In the genomic region with DNA sequence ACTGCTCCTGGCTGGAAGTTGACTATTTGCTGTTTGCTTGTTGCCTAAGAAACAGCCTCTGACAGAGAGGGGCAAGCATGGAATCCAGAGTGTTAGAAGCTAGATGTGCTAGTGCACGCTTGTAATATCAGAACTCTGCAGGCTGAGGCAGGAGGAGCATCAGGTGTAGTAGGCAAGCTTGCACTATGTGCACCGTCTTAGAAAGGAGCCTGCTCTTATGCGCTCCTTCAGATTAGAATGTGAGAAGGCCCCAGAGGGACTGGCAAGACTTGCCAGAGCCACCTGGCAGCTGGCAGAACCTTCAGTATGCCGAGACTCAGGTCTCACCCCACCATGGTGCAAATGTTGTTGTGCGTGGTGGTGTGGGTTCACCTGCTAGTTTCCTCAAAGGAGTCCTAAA, we compare ENCODE assay signal across 11 mouse cellular contexts. TPM values are rescaled to one million over a fixed set of nuclear protein-coding genes. Genes with fewer than 3 reads are reported as not detected.
A peak's percentile ranks its signal among the peaks of the same experiment; 100 is the strongest.
DNase-seq lines count a peak whose midpoint lies in the region; ATAC-seq and TF ChIP-seq lines count a peak whose summit lies in the region.
"Had no signal": no experiment of that assay in that cellular context is flagged by ENCODE, and none has a peak within 500 bp of the region (broad histone marks: within the 10 kb centered on the region; RNA-seq: fewer than 3 reads in every experiment).

No protein-coding gene starts in this region.

- H3K9ac ChIP-seq in kidney, postnatal 0 days (ENCODE audit: low read depth, low read length) = no peak overlapping the region
- H3K9ac ChIP-seq in embryonic facial prominence, embryonic 12.5 days = no peak overlapping the region
- H3K9ac ChIP-seq in limb, embryonic 14.5 days (ENCODE audit: low read depth, low read length, severe bottlenecking) = no peak overlapping the region
- H3K9ac ChIP-seq in stomach, postnatal 0 days (ENCODE audit: low read length) = no peak overlapping the region

- no peaks in the 10 kb centered on the region for H3K27me3 ChIP-seq in kidney, postnatal 0 days (ENCODE audit: insufficient read depth, low read length)
- no peaks in the 10 kb centered on the region for H3K27me3 ChIP-seq in embryonic facial prominence, embryonic 12.5 days
- H3K27me3 ChIP-seq in limb, embryonic 14.5 days (ENCODE audit: control insufficient read depth, insufficient read depth, low read length) = no peaks in the 10 kb centered on the region
- H3K27me3 ChIP-seq in stomach, postnatal 0 days (ENCODE audit: control insufficient read depth, insufficient read depth, low read length) = no peaks in the 10 kb centered on the region
- H3K27me3 ChIP-seq: Patski had no signal

- H3K9me3 ChIP-seq in kidney, postnatal 0 days (replicated peaks; ENCODE audit: low read length) = no peaks in the 10 kb centered on the region
- H3K9me3 ChIP-seq in embryonic facial prominence, embryonic 12.5 days = no peaks in the 10 kb centered on the region
- no peaks in the 10 kb centered on the region for H3K9me3 ChIP-seq in limb, embryonic 14.5 days (ENCODE audit: control insufficient read depth, low read length)
- no peaks in the 10 kb centered on the region for H3K9me3 ChIP-seq in stomach, postnatal 0 days (ENCODE audit: control insufficient read depth, low read length)

- H3K36me3 ChIP-seq in kidney, postnatal 0 days (ENCODE audit: insufficient read depth, low read length) = peaks cover 10% of the 10 kb centered on the region; the same call in 1 of the 2 replicates
- peaks cover 29% of the 10 kb centered on the region for H3K36me3 ChIP-seq in embryonic facial prominence, embryonic 12.5 days
- H3K36me3 ChIP-seq in limb, embryonic 14.5 days (ENCODE audit: control insufficient read depth, insufficient read depth, low read length) = peaks cover 33% of the 10 kb centered on the region
- H3K36me3 ChIP-seq in stomach, postnatal 0 days (ENCODE audit: control insufficient read depth, insufficient read depth, low read length) = peaks cover 9% of the 10 kb centered on the region

- DNase-seq in kidney, postnatal 0 days (ENCODE audit: low spot score) = no peak
- DNase-seq in kidney, postnatal 14 days = no peak
- DNase-seq in limb, embryonic 14.5 days (ENCODE audit: low spot score) = no peak
- DNase-seq in stomach, postnatal 0 days (ENCODE audit: low spot score) = no peak
- no peak for DNase-seq in right cerebral cortex, postnatal 4 days
- DNase-seq in gastrocnemius, adult 18-20 months (ENCODE audit: low spot score) = no peak

- ATAC-seq in kidney, postnatal 0 days (replicated peaks; ENCODE audit: low FRiP score, low read depth) = no peak
- ATAC-seq in embryonic facial prominence, embryonic 12.5 days (ENCODE audit: insufficient number of reproducible peaks, insufficient read depth, low FRiP score, low TSS enrichment) = no peak
- ATAC-seq in limb, embryonic 14.5 days (ENCODE audit: low FRiP score, low read depth) = no peak
- ATAC-seq in stomach, postnatal 0 days (ENCODE audit: low FRiP score, low TSS enrichment) = no peak
- ATAC-seq: hindbrain, embryonic 16.5 days; Patski had no signal

- no peak for TF ChIP-seq POLR2A in limb, embryonic 14.5 days (IDR thresholded peaks at IDR 0.05; ENCODE audit: borderline replicate concordance, extremely low read depth, insufficient read depth, insufficient read length)

- H3K4me3 ChIP-seq in kidney, postnatal 0 days (replicated peaks; ENCODE audit: low read depth, low read length) = no peak overlapping the region
- H3K4me3 ChIP-seq in embryonic facial prominence, embryonic 12.5 days = no peak overlapping the region
- no peak overlapping the region for H3K4me3 ChIP-seq in limb, embryonic 14.5 days (replicated peaks; ENCODE audit: low read length)
- no peak overlapping the region for H3K4me3 ChIP-seq in stomach, postnatal 0 days (ENCODE audit: low read depth, low read length)

- no peak overlapping the region for H3K27ac ChIP-seq in kidney, postnatal 0 days
- H3K27ac ChIP-seq in embryonic facial prominence, embryonic 12.5 days = no peak overlapping the region
- H3K27ac ChIP-seq in limb, embryonic 14.5 days (replicated peaks; ENCODE audit: low read depth, low read length) = no peak overlapping the region
- no peak overlapping the region for H3K27ac ChIP-seq in stomach, postnatal 0 days (replicated peaks)

- TF ChIP-seq CTCF in kidney, postnatal 0 days (IDR thresholded peaks at IDR 0.05; ENCODE audit: low read depth) = no peak
- no peak for TF ChIP-seq CTCF in stomach, postnatal 0 days (IDR thresholded peaks at IDR 0.05; ENCODE audit: low read depth)

- TF ChIP-seq EP300 in stomach, postnatal 0 days (optimal IDR thresholded peaks at IDR 0.05) = no peak

- WGBS in kidney, postnatal 0 days = 83% methylated on average over 5 of the region's 5 CpGs
- WGBS in embryonic facial prominence, embryonic 12.5 days = 92% methylated on average over 5 of the region's 5 CpGs
- WGBS in limb, embryonic 14.5 days = 93% methylated on average over 5 of the region's 5 CpGs
- 80% methylated on average over 5 of the region's 5 CpGs for WGBS in stomach, postnatal 0 days

- H3K4me2 ChIP-seq in kidney, postnatal 0 days (ENCODE audit: low read length) = peak overlapping the region; percentile 78
- peak overlapping the region; percentile 79 for H3K4me2 ChIP-seq in embryonic facial prominence, embryonic 12.5 days (replicated peaks)
- H3K4me2 ChIP-seq in limb, embryonic 14.5 days (replicated peaks; ENCODE audit: low read depth, low read length, severe bottlenecking) = peak overlapping the region; percentile 74; the same call in 1 of the 2 replicates
- peak overlapping the region; percentile 0; the same call in 1 of the 2 replicates for H3K4me2 ChIP-seq in stomach, postnatal 0 days (replicated peaks; ENCODE audit: low read depth)

- peaks cover 33% of the 10 kb centered on the region for H3K4me1 ChIP-seq in kidney, postnatal 0 days (replicated peaks; ENCODE audit: insufficient read depth, low read length)
- H3K4me1 ChIP-seq in embryonic facial prominence, embryonic 12.5 days = peaks cover 24% of the 10 kb centered on the region; the same call in 1 of the 2 replicates
- peaks cover 26% of the 10 kb centered on the region for H3K4me1 ChIP-seq in limb, embryonic 14.5 days (ENCODE audit: control insufficient read depth, insufficient read depth, low read length)
- peaks cover 20% of the 10 kb centered on the region for H3K4me1 ChIP-seq in stomach, postnatal 0 days (replicated peaks; ENCODE audit: control insufficient read depth, insufficient read depth)

RNA-seq across cellular contexts. Expression of gene Mgat1, which starts 8.1 kb away (rescaled TPM):
- 75.2 and 82.7 TPM in 2 replicates for polyA plus RNA-seq in kidney, postnatal 0 days (2015; fragmentation: Nextera tagmentation; extraction: Ambion mirVana)
- 46.6 and 49.9 TPM in 2 replicates for polyA plus RNA-seq in embryonic facial prominence, embryonic 12.5 days (2016; fragmentation: Nextera tagmentation; extraction: Ambion mirVana)
- 83.7 and 117 TPM in 2 replicates for polyA plus RNA-seq in limb, embryonic 14.5 days (2012; rRNA removed)
- 64.7 and 68.0 TPM in 2 replicates for polyA plus RNA-seq in limb, embryonic 14.5 days (2014; fragmentation: Nextera tagmentation; extraction: Ambion mirVana)
- polyA plus RNA-seq in stomach, postnatal 0 days (2015; fragmentation: Nextera tagmentation; extraction: Ambion mirVana) = 42.7 and 43.4 TPM in 2 replicates
- total RNA-seq in gastrocnemius, adult 18-20 months (2021) = 10 to 100 TPM; 41.0 to 49.9 TPM

RNA-seq across cellular contexts. Expression of gene Olfr1393, which starts 26.1 kb away (rescaled TPM):
- polyA plus RNA-seq in kidney, postnatal 0 days (2015; fragmentation: Nextera tagmentation; extraction: Ambion mirVana) = 0.13 and 0.14 TPM in 2 replicates
- 0.08 TPM in 1 of 2 replicates, not detected in the other for polyA plus RNA-seq in embryonic facial prominence, embryonic 12.5 days (2016; fragmentation: Nextera tagmentation; extraction: Ambion mirVana)
- 0.09 and 0.26 TPM in 2 replicates for polyA plus RNA-seq in limb, embryonic 14.5 days (2012; rRNA removed)
- polyA plus RNA-seq in limb, embryonic 14.5 days (2014; fragmentation: Nextera tagmentation; extraction: Ambion mirVana) = not detected in 2 replicates
- not detected in 2 replicates for polyA plus RNA-seq in stomach, postnatal 0 days (2015; fragmentation: Nextera tagmentation; extraction: Ambion mirVana)
- total RNA-seq in gastrocnemius, adult 18-20 months (2021) = under 1 TPM in 1 of 2 experiments, not detected in 1; 0.09 TPM
- polyA plus RNA-seq: neural tube, embryonic 14.5 days had no signal

RNA-seq across cellular contexts. Expression of gene Olfr1392, which starts 33.0 kb away (rescaled TPM):
- 0.06 and 0.07 TPM in 2 replicates for polyA plus RNA-seq in kidney, postnatal 0 days (2015; fragmentation: Nextera tagmentation; extraction: Ambion mirVana)
- polyA plus RNA-seq in embryonic facial prominence, embryonic 12.5 days (2016; fragmentation: Nextera tagmentation; extraction: Ambion mirVana) = not detected in 2 replicates
- polyA plus RNA-seq in limb, embryonic 14.5 days (2012; rRNA removed) = 0.15 and 0.18 TPM in 2 replicates
- polyA plus RNA-seq in limb, embryonic 14.5 days (2014; fragmentation: Nextera tagmentation; extraction: Ambion mirVana) = 0.06 TPM in 1 of 2 replicates, not detected in the other
- 0.10 TPM in 1 of 2 replicates, not detected in the other for polyA plus RNA-seq in stomach, postnatal 0 days (2015; fragmentation: Nextera tagmentation; extraction: Ambion mirVana)
- not detected for total RNA-seq in gastrocnemius, adult 18-20 months (2021)
- polyA plus RNA-seq: neural tube, embryonic 14.5 days had no signal

RNA-seq across cellular contexts. Expression of gene Zfp62, which starts 49.0 kb away (rescaled TPM):
- 29.4 and 29.8 TPM in 2 replicates for polyA plus RNA-seq in kidney, postnatal 0 days (2015; fragmentation: Nextera tagmentation; extraction: Ambion mirVana)
- 49.4 and 53.9 TPM in 2 replicates for polyA plus RNA-seq in embryonic facial prominence, embryonic 12.5 days (2016; fragmentation: Nextera tagmentation; extraction: Ambion mirVana)
- 14.9 and 22.1 TPM in 2 replicates for polyA plus RNA-seq in limb, embryonic 14.5 days (2012; rRNA removed)
- 38.0 and 43.1 TPM in 2 replicates for polyA plus RNA-seq in limb, embryonic 14.5 days (2014; fragmentation: Nextera tagmentation; extraction: Ambion mirVana)
- polyA plus RNA-seq in stomach, postnatal 0 days (2015; fragmentation: Nextera tagmentation; extraction: Ambion mirVana) = 9.9 and 10.0 TPM in 2 replicates
- 10 to 100 TPM; 27.4 to 28.3 TPM for total RNA-seq in gastrocnemius, adult 18-20 months (2021)

RNA-seq across cellular contexts. Expression of gene Olfr10, which starts 52.5 kb away (rescaled TPM):
- not detected in 2 replicates for polyA plus RNA-seq in kidney, postnatal 0 days (2015; fragmentation: Nextera tagmentation; extraction: Ambion mirVana)
- polyA plus RNA-seq in embryonic facial prominence, embryonic 12.5 days (2016; fragmentation: Nextera tagmentation; extraction: Ambion mirVana) = not detected in 2 replicates
- not detected in 2 replicates for polyA plus RNA-seq in limb, embryonic 14.5 days (2012; rRNA removed)
- polyA plus RNA-seq in limb, embryonic 14.5 days (2014; fragmentation: Nextera tagmentation; extraction: Ambion mirVana) = not detected in 2 replicates
- polyA plus RNA-seq in stomach, postnatal 0 days (2015; fragmentation: Nextera tagmentation; extraction: Ambion mirVana) = not detected in 2 replicates
- not detected for total RNA-seq in gastrocnemius, adult 18-20 months (2021)
- total RNA-seq: left cerebral cortex, postnatal 25 days had no signal
- polyA plus RNA-seq: hindbrain, embryonic 16.5 days; neural tube, embryonic 14.5 days had no signal

Comparison
In these comparisons a context has a peak if more than half of its experiments do, and no peak if none do; other contexts are left out.
1. H3K4me2 ChIP-seq: peak in every context shown above with its lines; median percentile 79 in embryonic facial prominence, embryonic 12.5 days; 78 in kidney, postnatal 0 days; 74 in limb, embryonic 14.5 days; 0 in stomach, postnatal 0 days.